Mouse (Mus musculus) CH12.LX (cell line): Measurements from ENCODE around the gene Nme9. TPM values are rescaled to one million over a fixed set of nuclear protein-coding genes. Genes with fewer than 3 reads are reported as not detected.

ENCODE experiments used
- DNase-seq: peaks from one replicate; pipeline ENCODE4 v3.0.0-alpha.2; 2013; ENCODE audit errors: extremely low read depth
- H3K27ac ChIP-seq: 2 replicates; pipeline ENCODE4 v1.5.1; 2012; ENCODE audit warnings: low read depth, mild to moderate bottlenecking, control low read depth, moderate library complexity; ENCODE audit not compliant: insufficient read depth
- H3K27me3 ChIP-seq: replicated peaks from 2 replicates; pipeline ENCODE3; 2012; ENCODE audit warnings: inconsistent platforms
- H3K36me3 ChIP-seq, 2 experiments: replicated peaks in 1 of 2; 2 replicates each; pipeline versions ENCODE3 to v1.6.1; 2012; ENCODE audit warnings: inconsistent platforms in 1 of 2, low read length in 1 of 2, mild to moderate bottlenecking in 1 of 2, mixed read lengths in 1 of 2, moderate library complexity in 1 of 2; ENCODE audit not compliant: control insufficient read depth in 1 of 2, insufficient read depth in 1 of 2
- H3K4me1 ChIP-seq, 2 experiments: 2 replicates each; pipeline ENCODE4 v1.6.1; 2012; ENCODE audit warnings: inconsistent platforms in 1 of 2, moderate library complexity in 1 of 2; ENCODE audit not compliant: insufficient read depth in 2 of 2, control insufficient read depth in 1 of 2
- H3K4me2 ChIP-seq: 2 replicates; pipeline ENCODE4 v1.6.1; 2012; ENCODE audit warnings: low read depth, mild to moderate bottlenecking, control low read depth; ENCODE audit not compliant: poor library complexity, insufficient read depth, severe bottlenecking
- H3K4me3 ChIP-seq, 3 experiments: fragments of 150-350 bp in 1 of 3; sonication (generic) in 1 of 3; replicated peaks in 1 of 3; 2 replicates each; pipeline versions ENCODE3 to v1.5.1; 2011 to 2012; ENCODE audit warnings: low read depth in 2 of 3, low read length in 2 of 3, mild to moderate bottlenecking in 2 of 3, moderate library complexity in 2 of 3, control low read depth in 1 of 3, improper control_type of control experiment in 1 of 3, inconsistent platforms in 1 of 3, mixed read lengths in 1 of 3; ENCODE audit not compliant: poor library complexity in 1 of 3
- H3K79me2 ChIP-seq: replicated peaks from 2 replicates; pipeline ENCODE4 v1.6.1; 2012; ENCODE audit warnings: mild to moderate bottlenecking, moderate library complexity; ENCODE audit not compliant: control insufficient read depth, poor library complexity, insufficient read depth, severe bottlenecking; ENCODE audit errors: extremely low read depth
- H3K9ac ChIP-seq: 2 replicates; pipeline ENCODE4 v1.6.1; 2012; ENCODE audit warnings: low read depth, mild to moderate bottlenecking, control low read depth, moderate library complexity; ENCODE audit not compliant: insufficient read depth
- H3K9me3 ChIP-seq: replicated peaks from 2 replicates; pipeline ENCODE3; 2012; ENCODE audit warnings: low read length, inconsistent platforms, mixed read lengths
- BHLHE40 ChIP-seq: IDR thresholded peaks from 2 replicates; pipeline ENCODE4 v1.6.1; 2011; ENCODE audit warnings: mild to moderate bottlenecking, low read depth, low read length, improper control_type of control experiment
- CHD1 ChIP-seq: IDR thresholded peaks from 2 replicates; pipeline ENCODE4 v1.6.1; 2012; ENCODE audit warnings: low read depth, low read length, improper control_type of control experiment, inconsistent platforms
- CHD2 ChIP-seq: IDR thresholded peaks from 2 replicates; pipeline ENCODE4 v1.6.1; 2011; ENCODE audit warnings: low read length, improper control_type of control experiment
- E2F4 ChIP-seq: IDR thresholded peaks from 2 replicates; pipeline ENCODE4 v1.6.1; 2011; ENCODE audit warnings: low read depth, low read length, improper control_type of control experiment; ENCODE audit not compliant: insufficient replicate concordance
- EP300 ChIP-seq: IDR thresholded peaks from 2 replicates; pipeline ENCODE4 v1.6.1; 2011; ENCODE audit warnings: low read length, improper control_type of control experiment
- ETS1 ChIP-seq: conservative IDR thresholded peaks from 2 replicates; pipeline ENCODE4 v1.6.1; 2012; ENCODE audit warnings: low read depth, mild to moderate bottlenecking, inconsistent platforms, low read length, improper control_type of control experiment, moderate library complexity
- HCFC1 ChIP-seq: IDR thresholded peaks from 2 replicates; pipeline ENCODE4 v1.6.1; 2012; ENCODE audit warnings: low read depth, mild to moderate bottlenecking, inconsistent platforms, low read length, improper control_type of control experiment
- IRF4 ChIP-seq: IDR thresholded peaks from 2 replicates; pipeline ENCODE4 v1.6.1; 2014; ENCODE audit warnings: low read depth, mild to moderate bottlenecking, inconsistent platforms, low read length, improper control_type of control experiment
- JUN ChIP-seq: IDR thresholded peaks from 2 replicates; pipeline ENCODE4 v1.6.1; 2011; ENCODE audit warnings: low read depth, mild to moderate bottlenecking, low read length, improper control_type of control experiment, moderate library complexity; ENCODE audit not compliant: insufficient read depth
- JUND ChIP-seq: conservative IDR thresholded peaks from 2 replicates; pipeline ENCODE4 v1.6.1; 2011; ENCODE audit warnings: low read depth, low read length, improper control_type of control experiment
- KAT2A ChIP-seq: IDR thresholded peaks from 2 replicates; pipeline ENCODE4 v1.6.1; 2012; ENCODE audit warnings: low read length, improper control_type of control experiment, inconsistent platforms; ENCODE audit not compliant: insufficient replicate concordance
- MAFK ChIP-seq: IDR thresholded peaks from 2 replicates; pipeline ENCODE4 v1.6.1; 2011; ENCODE audit warnings: low read length, improper control_type of control experiment; ENCODE audit not compliant: insufficient replicate concordance
- MAX ChIP-seq: IDR thresholded peaks from 2 replicates; pipeline ENCODE4 v1.6.1; 2011; ENCODE audit warnings: low read length, improper control_type of control experiment
- MAZ ChIP-seq: IDR thresholded peaks from 2 replicates; pipeline ENCODE4 v1.6.1; 2012; ENCODE audit warnings: low read depth, mild to moderate bottlenecking, inconsistent platforms, low read length, improper control_type of control experiment, moderate library complexity
- MEF2A ChIP-seq: IDR thresholded peaks from 2 replicates; pipeline ENCODE4 v1.6.1; 2014; ENCODE audit warnings: low read depth, mild to moderate bottlenecking, inconsistent platforms, low read length, improper control_type of control experiment, borderline replicate concordance
- MYC ChIP-seq: IDR thresholded peaks from 2 replicates; pipeline ENCODE4 v1.6.1; 2011; ENCODE audit warnings: low read depth, mild to moderate bottlenecking, improper control_type of control experiment, low read length
- NRF1 ChIP-seq: IDR thresholded peaks from 2 replicates; pipeline ENCODE4 v1.6.1; 2014; ENCODE audit warnings: low read depth, mild to moderate bottlenecking, inconsistent platforms, low read length, improper control_type of control experiment, moderate library complexity
- PAX5 ChIP-seq: IDR thresholded peaks from 2 replicates; pipeline ENCODE4 v1.6.1; 2012; ENCODE audit warnings: low read length, inconsistent platforms, mixed read lengths
- POLR2A ChIP-seq: IDR thresholded peaks from 2 replicates; pipeline ENCODE4 v1.6.1; 2011; ENCODE audit warnings: low read depth, mild to moderate bottlenecking, improper control_type of control experiment, low read length
- POLR2AphosphoS2 ChIP-seq: IDR thresholded peaks from 2 replicates; pipeline ENCODE4 v1.6.1; 2011; ENCODE audit warnings: low read depth, low read length, improper control_type of control experiment
- RAD21 ChIP-seq: IDR thresholded peaks from 2 replicates; pipeline ENCODE4 v1.6.1; 2011; ENCODE audit warnings: low read depth, mild to moderate bottlenecking, low read length, improper control_type of control experiment, moderate library complexity
- SIN3A ChIP-seq: IDR thresholded peaks from 2 replicates; pipeline ENCODE4 v1.6.1; 2012; ENCODE audit warnings: low read length, improper control_type of control experiment, inconsistent platforms
- SMC3 ChIP-seq: IDR thresholded peaks from 2 replicates; pipeline ENCODE4 v1.6.1; 2011; ENCODE audit warnings: low read depth, low read length, improper control_type of control experiment
- UBTF ChIP-seq: IDR thresholded peaks from 2 replicates; pipeline ENCODE4 v1.6.1; 2012; ENCODE audit warnings: low read depth, mild to moderate bottlenecking, inconsistent platforms, low read length, improper control_type of control experiment, moderate library complexity
- USF2 ChIP-seq: conservative IDR thresholded peaks from 2 replicates; pipeline ENCODE4 v1.6.1; 2011; ENCODE audit warnings: low read depth, low read length, improper control_type of control experiment
- ZC3H11A ChIP-seq: IDR thresholded peaks from 2 replicates; pipeline ENCODE4 v1.6.1; 2012; ENCODE audit warnings: low read depth, mild to moderate bottlenecking, inconsistent platforms, low read length, improper control_type of control experiment
- ZMIZ1 ChIP-seq: IDR thresholded peaks from 2 replicates; pipeline ENCODE4 v1.6.1; 2012; ENCODE audit warnings: low read depth, mild to moderate bottlenecking, inconsistent platforms, low read length, improper control_type of control experiment
- ZNF384 ChIP-seq: IDR thresholded peaks from 2 replicates; pipeline ENCODE4 v1.6.1; 2012; ENCODE audit warnings: low read depth, low read length, improper control_type of control experiment, inconsistent platforms
- dilution Hi-C: fragments of 300-500 bp; cut with MboI; formaldehyde crosslinking; loops from 2 replicates; pipeline ENCODE4 v1.14.3; 2020; ENCODE audit warnings: low sequenced_read_pairs; ENCODE audit not compliant: extremely low pct_unique_long_range_greater_than_20kb, extremely low pct_ligation_motif_present
- in situ Hi-C: fragments of 300-500 bp; cut with MboI; formaldehyde crosslinking; loops from 3 replicates; pipeline ENCODE4 v1.14.3; 2019; ENCODE audit warnings: low sequenced_read_pairs, low pct_ligation_motif_present, low pct_unique_long_range_greater_than_20kb, mixed read lengths
- polyA plus RNA-seq: library from polyadenylated mRNA; unstranded; fragments of >175 nt; gene quantifications from 2 replicates; pipeline ENCODE4 v1.2.1, GENCODE M21; 2012; ENCODE audit warnings: low read depth; ENCODE audit not compliant: insufficient read length
- total RNA-seq, 2 experiments: library from RNA; depleted of rRNA; stranded (reverse); fragments of 300-350 nt in 1 of 2; fragments of >200 nt in 1 of 2; gene quantifications; 2 replicates each; pipeline ENCODE4 v1.2.3; 2012 to 2014

Gene Nme9
- total and polyA plus RNA-seq, 3 experiments, result not detected

DNA sequence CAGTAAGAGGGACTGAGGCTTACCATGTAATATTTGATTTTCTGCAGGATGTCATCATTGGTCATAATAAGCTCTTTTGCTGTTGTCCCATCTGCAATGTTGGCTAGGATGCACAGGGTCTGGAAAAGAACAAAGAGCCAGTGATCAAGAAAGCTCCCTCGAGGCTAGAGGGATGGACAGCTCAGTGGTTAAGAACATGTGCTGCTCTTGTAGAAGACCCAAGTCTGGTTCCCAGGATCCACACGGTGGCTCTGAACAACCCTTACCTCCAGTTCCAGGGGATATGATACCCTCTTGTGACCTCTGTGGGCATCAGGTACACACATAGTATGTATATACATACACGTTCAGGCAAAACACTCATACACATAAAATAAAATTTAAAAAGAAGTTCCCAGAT, 36.6 kb downstream of the Nme9 start:
- in situ Hi-C loops (no loop called here), dilution Hi-C loops (no loop called here)
- H3K27me3 ChIP-seq, result no peaks in the 10 kb centered on the region
- peaks cover 14 to 32% of the 10 kb centered on the region in 2 experiments for H3K4me1 ChIP-seq
- no peak for DNase-seq
- H3K4me3 ChIP-seq, result no peak overlapping the region
- no peaks in the 10 kb centered on the region for H3K79me2 ChIP-seq
- H3K27ac ChIP-seq, result no peak overlapping the region
- no peak overlapping the region for H3K4me2 ChIP-seq
- H3K36me3 ChIP-seq, result peaks cover 27 to 78% of the 10 kb centered on the region in 2 experiments
- no peaks in the 10 kb centered on the region for H3K9me3 ChIP-seq
- H3K9ac ChIP-seq, result no peak overlapping the region
- TF ChIP-seq UBTF (no peak), JUND (no peak), SMC3 (no peak), POLR2AphosphoS2 (no peak), MYC (no peak), ETS1 (no peak), CHD1 (no peak), NRF1 (no peak), EP300 (no peak), PAX5 (no peak), MAZ (no peak), E2F4 (no peak), ZNF384 (no peak), CHD2 (no peak), SIN3A (no peak), MAX (no peak), RAD21 (no peak), POLR2A (no peak), MEF2A (no peak), MAFK (no peak)

DNA sequence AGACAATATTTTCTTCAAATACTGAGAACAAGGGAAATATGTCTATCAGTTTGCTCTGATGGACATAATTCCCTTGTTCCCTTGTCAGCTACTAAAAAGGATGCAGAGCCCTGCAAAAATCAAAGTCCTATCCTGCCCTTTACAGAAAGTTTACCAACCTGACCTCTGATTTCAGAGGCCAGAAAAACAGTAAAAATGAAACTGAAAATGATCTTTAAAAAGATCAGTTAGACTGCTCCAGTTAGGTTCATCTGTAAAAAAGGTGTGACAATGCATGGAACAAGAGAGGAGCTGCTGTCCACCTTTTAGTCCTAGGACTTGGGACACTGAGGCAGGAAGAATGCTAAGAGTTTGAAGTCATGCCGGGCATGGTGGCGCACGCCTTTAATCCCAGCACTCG, 39.8 kb downstream of the Nme9 start:
- peak overlapping the region; percentile 65 for H3K4me2 ChIP-seq
- no peak for TF ChIP-seq KAT2A
- no peak for TF ChIP-seq HCFC1
- peak; percentile 70 for TF ChIP-seq EP300
- TF ChIP-seq ZMIZ1, result no peak
- no peak for TF ChIP-seq JUN
- no peak for TF ChIP-seq JUND
- no peak for TF ChIP-seq E2F4
- TF ChIP-seq IRF4, result peak; percentile 79
- no peak for TF ChIP-seq SMC3
- no peak for TF ChIP-seq BHLHE40
- TF ChIP-seq USF2, result no peak
- no peak for TF ChIP-seq ZC3H11A
- TF ChIP-seq RAD21, result no peak
- no peak for TF ChIP-seq NRF1
- TF ChIP-seq MEF2A, result peak; percentile 67; the same call in 1 of the 2 replicates
- 0 out of 2 replicates have a peak, but pooled peaks have one; percentile 12 for TF ChIP-seq ETS1
- no peak for TF ChIP-seq POLR2A
- TF ChIP-seq, all 38 proteins: peak for 4
- no peaks in the 10 kb centered on the region for H3K27me3 ChIP-seq
- dilution Hi-C loops (no loop called here), in situ Hi-C loops (no loop called here)
- H3K9ac ChIP-seq, result no peak overlapping the region
- H3K27ac ChIP-seq, result no peak overlapping the region
- H3K4me3 ChIP-seq, result no peak overlapping the region
- peaks cover 34 to 71% of the 10 kb centered on the region in 2 experiments for H3K36me3 ChIP-seq
- DNase-seq, result no peak
- no peaks in the 10 kb centered on the region for H3K79me2 ChIP-seq
- H3K4me1 ChIP-seq, result peaks cover 4 to 17% of the 10 kb centered on the region in 2 experiments
- H3K9me3 ChIP-seq, result no peaks in the 10 kb centered on the region
